Mouse (Mus musculus) liver, adult 2 months (tissue): ENCODE data around the gene Zfp398.

Source experiments
- CTCF ChIP-seq: fragments of 200-500 bp; IDR thresholded peaks from 2 replicates; pipeline ENCODE4 v1.5.1; 2011; ENCODE audit warnings: low read depth, low read length, control low read depth
- POLR2A ChIP-seq: fragments of 200-500 bp; IDR thresholded peaks from 2 replicates; pipeline ENCODE4 v1.6.1; 2011; ENCODE audit warnings: low read length, control low read depth; ENCODE audit not compliant: insufficient read depth; ENCODE audit errors: extremely low read depth

DNA sequence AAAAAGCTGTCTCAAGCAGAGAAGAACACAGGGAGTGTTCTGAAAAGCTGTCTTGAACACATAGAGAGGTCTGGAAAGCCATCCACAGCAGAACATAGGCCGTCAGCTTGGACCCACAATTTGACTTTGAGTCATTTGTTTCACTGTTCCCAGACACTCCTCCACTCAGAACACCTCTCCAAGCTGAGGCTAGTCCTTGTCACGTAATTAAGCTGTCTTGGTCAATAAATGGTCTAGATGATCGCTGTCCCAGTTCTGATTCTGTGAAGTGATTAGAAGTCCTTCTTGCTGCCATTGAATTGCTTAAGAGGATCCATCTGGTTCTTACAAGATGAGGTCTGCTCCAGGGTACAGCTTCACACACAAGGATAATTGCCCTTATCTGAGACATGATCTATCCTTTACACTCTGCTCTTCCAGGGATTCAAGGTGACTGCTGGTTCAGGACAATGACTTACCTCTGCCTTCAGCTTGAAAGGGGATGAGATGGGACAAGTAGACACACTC, 83.4 kb downstream of the Zfp398 start:
- TF ChIP-seq POLR2A = no peak
- TF ChIP-seq CTCF = no peak
